Mouse (Mus musculus) liver, postnatal 0 days (tissue): ENCODE results near the gene Scamp2.

Source experiments
- CTCF ChIP-seq: sonication (generic); IDR thresholded peaks from 2 replicates; pipeline ENCODE4 v1.5.1; 2016; ENCODE audit warnings: antibody characterized with exemption, low read depth
- EP300 ChIP-seq: IDR thresholded peaks from 2 replicates; pipeline ENCODE4 v1.6.1; 2016; ENCODE audit warnings: antibody characterized with exemption, low read depth, mild to moderate bottlenecking

DNA sequence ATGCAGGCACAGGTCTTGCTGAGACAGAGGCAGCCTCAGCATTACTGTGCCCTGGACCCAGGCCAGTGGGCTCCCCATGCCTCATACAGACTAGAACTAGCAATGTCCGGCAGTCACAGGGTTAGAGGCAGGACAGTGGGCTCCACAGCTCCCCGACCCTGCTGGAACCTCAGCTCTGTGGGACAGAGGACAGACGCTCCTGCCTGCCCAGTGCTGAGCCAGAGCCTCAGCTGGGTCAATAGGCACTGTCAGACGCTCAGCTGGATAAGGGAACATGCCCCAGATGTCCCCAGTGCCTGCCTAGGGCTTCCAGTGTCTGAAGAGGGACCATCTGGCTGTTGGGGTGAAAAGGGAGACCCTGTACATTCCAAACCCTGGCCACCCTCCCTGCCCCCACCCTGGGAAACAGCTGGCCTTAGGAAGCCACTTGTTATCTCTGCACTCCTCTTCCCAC, 37.2 kb downstream of the Scamp2 start:
- TF ChIP-seq CTCF: no peak
- TF ChIP-seq EP300: no peak
